8 mouse cellular contexts compared by ENCODE assay signal in the genomic region with DNA sequence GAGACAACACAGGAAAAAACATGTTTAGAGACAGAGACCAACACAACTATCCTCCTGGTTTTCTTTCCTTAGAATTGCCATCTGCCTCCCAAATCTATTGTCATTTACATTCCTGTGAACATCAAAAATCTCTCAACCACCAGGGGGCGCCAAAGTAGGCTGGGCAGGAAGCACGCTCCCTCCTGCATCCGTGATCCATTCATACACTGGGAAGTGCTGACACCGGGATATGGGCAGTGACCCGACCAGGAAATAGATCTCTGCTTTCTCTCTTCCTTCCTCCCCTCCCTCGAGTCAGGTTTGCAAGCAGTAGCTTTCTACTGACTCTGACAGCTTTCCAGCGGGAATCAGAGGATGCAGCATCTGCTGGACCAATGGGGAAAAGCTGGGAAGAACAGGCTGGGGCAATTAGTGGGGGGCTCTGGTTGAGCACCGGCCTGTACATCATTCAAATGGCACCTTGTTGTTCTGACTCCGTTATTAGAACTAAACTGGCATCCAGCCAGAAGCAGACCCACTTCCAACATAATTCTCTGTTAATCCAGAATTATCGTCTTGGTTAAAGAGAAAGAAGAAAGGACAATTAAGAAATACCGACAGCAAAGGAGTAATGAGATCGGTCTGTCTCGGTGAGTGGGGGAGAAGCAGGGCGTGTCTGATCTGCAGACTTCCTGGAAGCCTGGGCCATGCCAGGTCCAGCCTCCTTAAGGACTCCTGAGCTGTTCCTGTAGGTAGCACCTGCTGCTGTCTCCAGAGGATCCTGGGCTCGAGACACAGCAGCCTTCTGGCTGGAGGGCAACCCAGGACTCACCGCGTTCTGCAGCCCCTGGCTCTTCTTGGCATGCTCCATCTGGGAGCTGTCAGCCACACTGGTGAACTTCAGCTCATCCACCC. TPM values are rescaled to one million over a fixed set of nuclear protein-coding genes. Genes with fewer than 3 reads are reported as not detected.
DNase-seq lines count a peak whose midpoint lies in the region; ATAC-seq and TF ChIP-seq lines count a peak whose summit lies in the region.

No protein-coding gene starts in this region.

- 36% methylated on average over 17 of the region's 17 CpGs for WGBS in kidney, embryonic 16.5 days
- 33% methylated on average over 17 of the region's 17 CpGs for WGBS in liver, embryonic 14.5 days (ENCODE audit: insufficient replicate concordance)

- no peak for TF ChIP-seq EP300 in liver, embryonic 14.5 days (IDR thresholded peaks at IDR 0.05; ENCODE audit: low read depth)

- H3K4me3 ChIP-seq in E14TG2a.4 (replicated peaks; ENCODE audit: low read length), result peak overlapping the region; percentile 50
- 0 out of 2 replicates have a peak overlapping the region, but pooled peaks have one; percentile 4 for H3K4me3 ChIP-seq in kidney, embryonic 16.5 days (ENCODE audit: low read length)
- no peak overlapping the region for H3K4me3 ChIP-seq in liver, embryonic 14.5 days (ENCODE audit: insufficient read depth in 1 of 2, low read depth in 2 of 2, low read length in 2 of 2)

- no peaks in the 10 kb centered on the region for H3K9me3 ChIP-seq in E14TG2a.4 (ENCODE audit: low read length)
- H3K9me3 ChIP-seq in kidney, embryonic 16.5 days (ENCODE audit: low read length), result no peaks in the 10 kb centered on the region
- H3K9me3 ChIP-seq in liver, embryonic 14.5 days (ENCODE audit: control insufficient read depth, low read length), result no peaks in the 10 kb centered on the region

- peak; percentile 70 for TF ChIP-seq CTCF in E14TG2a.4 (conservative IDR thresholded peaks at IDR 0.05; ENCODE audit: low read length)
- peak; percentile 95 for TF ChIP-seq CTCF in liver, embryonic 14.5 days (IDR thresholded peaks at IDR 0.05; ENCODE audit: low read depth)

- peak; percentile 83 for DNase-seq in 3T3-L1 (ENCODE audit: low read depth, low spot score)
- DNase-seq in cerebellum, postnatal 25 days, result peak; percentile 35 to 72
- peak; percentile 70 for DNase-seq in gastrocnemius, postnatal 14 days
- peak; percentile 30 to 44 (median 42) for DNase-seq in liver, embryonic 14.5 days (ENCODE audit: low read depth in 3 of 3, low spot score in 3 of 3)
- DNase-seq in retina, embryonic 14.5 days (ENCODE audit: low spot score), result peak; percentile 77

- peaks cover 8% of the 10 kb centered on the region for H3K4me1 ChIP-seq in E14TG2a.4 (replicated peaks; ENCODE audit: low read depth, low read length)
- H3K4me1 ChIP-seq in kidney, embryonic 16.5 days (ENCODE audit: insufficient read depth, low read length), result 0 out of 2 replicates have a peak, but pooled peaks cover 6% of the 10 kb centered on the region
- H3K4me1 ChIP-seq in liver, embryonic 14.5 days (replicated peaks; ENCODE audit: control insufficient read depth in 2 of 2, insufficient read depth in 2 of 2, low read length in 1 of 2), result no peaks in the 10 kb centered on the region

- ATAC-seq in kidney, embryonic 16.5 days (ENCODE audit: low FRiP score, low TSS enrichment), result 0 out of 2 replicates have a peak, but pooled peaks have one; percentile 62
- no peak for ATAC-seq in liver, embryonic 14.5 days (ENCODE audit: insufficient read depth)
- ATAC-seq in inflammation-experienced regulatory T-cells, adult 6 months, result no peak

- intact Hi-C loops in gastrocnemius, postnatal 14 days (cut with DNase I; ENCODE audit: low total_unique reads), result no loop called here

- no peak overlapping the region for H3K27ac ChIP-seq in kidney, embryonic 16.5 days (ENCODE audit: low read length)
- no peak overlapping the region for H3K27ac ChIP-seq in liver, embryonic 14.5 days

- no peak overlapping the region for H3K9ac ChIP-seq in kidney, embryonic 16.5 days (replicated peaks; ENCODE audit: low read length)
- H3K9ac ChIP-seq in liver, embryonic 14.5 days (replicated peaks), result no peak overlapping the region

- no peaks in the 10 kb centered on the region for H3K36me3 ChIP-seq in E14TG2a.4 (ENCODE audit: insufficient read depth, low read length)
- H3K36me3 ChIP-seq in kidney, embryonic 16.5 days (ENCODE audit: insufficient read depth, low read length), result no peaks in the 10 kb centered on the region
- no peaks in the 10 kb centered on the region for H3K36me3 ChIP-seq in liver, embryonic 14.5 days (replicated peaks; ENCODE audit: control insufficient read depth, insufficient read depth, low read depth)

- H3K4me2 ChIP-seq in kidney, embryonic 16.5 days (replicated peaks; ENCODE audit: low read depth, low read length), result peak overlapping the region; percentile 29
- no peak overlapping the region for H3K4me2 ChIP-seq in liver, embryonic 14.5 days (ENCODE audit: low read depth)

- peaks cover 21% of the 10 kb centered on the region for H3K27me3 ChIP-seq in E14TG2a.4 (ENCODE audit: insufficient read depth, low read length)
- H3K27me3 ChIP-seq in kidney, embryonic 16.5 days (ENCODE audit: insufficient read depth, low read length), result no peaks in the 10 kb centered on the region
- H3K27me3 ChIP-seq in liver, embryonic 14.5 days (ENCODE audit: control insufficient read depth, insufficient read depth, low read length), result no peaks in the 10 kb centered on the region

RNA-seq across cellular contexts. Expression of gene Nrap, which starts 33.1 kb away (rescaled TPM):
- total RNA-seq in gastrocnemius, postnatal 14 days (2021), result 100 to 1,000 TPM; 506 to 571 TPM
- 0.36 and 0.37 TPM in 2 replicates for polyA plus RNA-seq in kidney, embryonic 16.5 days (2015; fragmentation: Nextera tagmentation; extraction: Ambion mirVana)
- 0.06 and 0.10 TPM in 2 replicates for polyA plus RNA-seq in liver, embryonic 14.5 days (2012; rRNA removed)
- polyA plus RNA-seq in liver, embryonic 14.5 days (2014; fragmentation: Nextera tagmentation; extraction: Ambion mirVana), result 0.05 and 0.06 TPM in 2 replicates
- polyA plus RNA-seq in inflammation-experienced regulatory T-cells, adult 6 months (2017; shearing (Covaris generic)), result not detected

RNA-seq across cellular contexts. Expression of gene Casp7, which starts 40.2 kb away (rescaled TPM):
- total RNA-seq in gastrocnemius, postnatal 14 days (2021), result 1 to 10 TPM; 6.2 to 7.7 TPM
- polyA plus RNA-seq in kidney, embryonic 16.5 days (2015; fragmentation: Nextera tagmentation; extraction: Ambion mirVana), result 26.6 and 27.2 TPM in 2 replicates
- 6.7 and 9.5 TPM in 2 replicates for polyA plus RNA-seq in liver, embryonic 14.5 days (2012; rRNA removed)
- polyA plus RNA-seq in liver, embryonic 14.5 days (2014; fragmentation: Nextera tagmentation; extraction: Ambion mirVana), result 11.9 and 13.2 TPM in 2 replicates
- 10 to 100 TPM; 29.6 to 38.3 (median 37.2) TPM for polyA plus RNA-seq in inflammation-experienced regulatory T-cells, adult 6 months (2017; shearing (Covaris generic))

Comparison
In these comparisons a context has a peak if more than half of its experiments do, and no peak if none do; other contexts are left out.
1. H3K4me3 ChIP-seq: peak in E14TG2a.4 (single experiment) and kidney, embryonic 16.5 days (single experiment); none in liver, embryonic 14.5 days (0 of 2).
2. Peak in every context shown above with its lines, with median percentiles within 50 percentile points of each other: DNase-seq.